Mouse (Mus musculus): Measurements from ENCODE around the gene Akap12. TPM values are rescaled to one million over a fixed set of nuclear protein-coding genes. Genes with fewer than 3 reads are reported as not detected.

Gene Akap12
- total RNA-seq, 4 experiments from 2014 or later = 17.3 to 20.6 (median 19.8) TPM

DNA sequence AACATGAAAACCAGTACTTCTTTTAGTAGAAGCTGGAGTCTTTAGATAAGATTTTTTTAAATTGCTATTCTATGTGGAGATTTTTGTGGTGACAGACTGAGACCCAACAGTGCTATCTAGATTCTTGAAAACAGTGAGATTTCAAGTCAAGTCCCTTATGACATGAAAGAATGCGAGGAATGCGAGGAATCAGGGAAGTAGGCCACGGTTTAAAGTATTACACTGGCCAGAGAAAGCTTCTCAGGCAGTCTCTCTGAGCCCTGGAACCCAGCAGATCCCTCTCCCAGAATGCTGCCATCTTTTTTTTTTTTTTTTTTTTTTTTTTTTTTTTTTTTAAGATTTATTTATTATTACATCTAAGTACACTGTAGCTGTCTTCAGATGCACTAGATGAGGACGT is 16.2 kb downstream of the Akap12 start:
- no peak for DNase-seq (ENCODE audit: low spot score in 2 of 2)

DNA sequence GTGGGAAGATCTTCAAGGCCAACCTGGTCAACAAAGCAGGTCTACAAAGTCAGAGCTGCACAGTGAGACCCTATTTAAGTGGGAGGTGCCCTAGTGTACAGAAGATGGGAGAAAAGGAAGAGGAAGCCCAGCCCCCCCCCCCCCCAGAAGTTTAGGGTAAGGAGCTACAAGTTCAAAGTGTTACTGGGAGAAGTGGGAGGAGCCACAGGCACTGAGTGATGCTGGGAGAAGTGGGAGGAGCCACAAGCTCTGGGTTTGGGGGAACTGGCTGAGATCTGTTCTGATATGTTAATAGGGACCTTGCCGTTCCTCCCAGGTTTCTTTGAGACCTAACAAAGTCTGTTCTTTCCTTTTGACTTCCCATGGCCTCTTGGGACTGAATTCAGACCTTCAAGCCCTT is 18.6 kb downstream of the Akap12 start:
- no peak for DNase-seq (ENCODE audit: low spot score in 2 of 2)

DNA sequence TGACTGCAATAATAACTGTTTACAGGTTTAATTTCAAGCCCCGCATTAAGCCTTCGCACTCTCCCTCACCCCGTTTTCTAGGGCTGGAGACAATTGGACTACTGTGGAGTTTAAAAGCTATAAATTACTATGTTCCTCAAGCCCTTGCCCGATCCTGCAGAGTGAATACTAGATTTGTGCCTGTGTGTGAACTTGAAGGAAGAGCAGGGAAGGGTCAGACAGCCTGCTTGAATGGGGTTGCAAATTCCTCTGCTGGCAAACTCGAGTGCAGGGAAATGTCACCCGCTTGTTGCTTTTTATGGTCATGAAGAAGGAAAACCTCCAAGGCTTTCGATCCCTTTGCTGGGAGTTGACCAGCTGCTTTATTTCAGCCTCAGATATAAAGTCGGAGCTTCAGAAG is 19.6 kb downstream of the Akap12 start:
- DNase-seq (ENCODE audit: low spot score in 2 of 2) = no peak

DNA sequence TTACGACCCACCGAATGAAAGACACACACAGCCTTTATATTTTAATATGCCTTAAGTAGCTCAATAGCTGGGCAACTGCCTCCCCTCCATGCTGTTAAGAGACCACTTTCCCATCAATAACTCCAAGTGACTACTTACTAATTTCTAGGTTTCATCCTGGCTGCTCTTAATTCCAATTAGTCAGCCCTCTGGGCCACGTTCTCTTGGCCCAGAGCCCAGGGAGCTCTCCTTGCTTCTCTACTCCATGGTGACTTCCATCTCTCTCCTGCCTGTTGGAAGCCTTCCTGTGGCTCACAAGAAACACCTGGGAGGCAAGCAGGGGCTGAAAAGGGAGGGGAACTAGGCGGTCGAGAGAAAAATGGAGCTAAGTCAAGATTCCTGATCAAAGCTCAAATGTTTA is 23.0 kb downstream of the Akap12 start:
- DNase-seq (ENCODE audit: low spot score in 2 of 2) = no peak

DNA sequence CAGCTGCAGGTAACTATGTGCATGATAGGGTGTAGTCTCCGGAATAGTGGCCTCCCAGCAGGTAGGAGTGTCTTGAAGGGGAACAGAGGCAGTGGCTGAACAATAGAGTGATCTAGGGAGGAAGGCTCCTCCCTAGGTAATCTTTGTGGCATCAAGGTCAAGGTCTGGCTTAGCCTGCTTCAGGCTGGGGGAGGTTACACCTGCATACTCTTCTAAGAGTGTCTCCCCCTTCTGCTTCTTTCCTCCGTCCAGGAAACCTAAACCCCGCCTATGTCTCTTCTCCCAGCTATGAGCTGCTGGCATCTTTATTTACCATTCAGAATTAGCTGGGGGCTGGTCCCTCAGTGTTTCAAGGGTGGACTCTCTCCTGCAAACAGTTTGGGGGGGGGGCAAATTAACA is 23.5 kb downstream of the Akap12 start:
- no peak for DNase-seq (ENCODE audit: low spot score in 2 of 2)

DNA sequence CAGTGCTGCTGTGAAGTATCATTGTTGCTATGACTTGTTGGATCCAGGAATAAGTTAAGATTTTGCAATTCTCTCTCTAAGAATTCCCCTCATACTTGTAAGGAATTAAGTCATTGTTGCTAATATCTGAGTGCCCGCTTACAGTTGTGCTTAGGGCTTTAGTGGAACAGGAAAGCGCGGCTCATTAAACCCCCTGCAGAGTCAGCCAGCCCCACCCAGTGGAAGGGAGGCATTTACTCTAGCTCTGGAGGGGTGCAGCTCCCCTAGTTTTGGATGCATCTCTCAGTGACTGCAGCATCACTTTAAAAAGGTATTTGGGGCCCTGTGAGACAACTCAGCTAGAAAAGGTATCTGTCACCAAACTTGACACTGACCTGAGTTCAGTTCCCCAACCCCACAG is 24.0 kb downstream of the Akap12 start:
- no peak for DNase-seq (ENCODE audit: low spot score in 2 of 2)

DNA sequence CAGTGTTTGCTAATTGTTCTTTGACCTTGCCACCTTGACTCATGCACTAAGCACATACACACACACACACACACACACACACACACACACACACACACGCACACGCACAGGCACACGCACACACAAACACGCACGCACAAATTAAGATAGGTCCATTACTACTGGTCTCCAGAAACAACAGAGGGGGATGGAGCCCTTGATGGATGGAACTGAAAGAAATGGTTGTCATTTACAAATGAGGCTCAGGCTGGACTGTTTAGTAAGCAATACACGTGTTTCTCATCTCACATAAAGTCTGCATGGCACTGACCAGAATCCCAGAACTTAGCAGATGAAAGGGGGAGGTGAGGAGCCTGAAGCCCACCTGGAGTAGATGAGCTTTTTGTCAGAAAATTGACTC is 24.4 kb downstream of the Akap12 start:
- DNase-seq (ENCODE audit: low spot score in 2 of 2) = no peak

DNA sequence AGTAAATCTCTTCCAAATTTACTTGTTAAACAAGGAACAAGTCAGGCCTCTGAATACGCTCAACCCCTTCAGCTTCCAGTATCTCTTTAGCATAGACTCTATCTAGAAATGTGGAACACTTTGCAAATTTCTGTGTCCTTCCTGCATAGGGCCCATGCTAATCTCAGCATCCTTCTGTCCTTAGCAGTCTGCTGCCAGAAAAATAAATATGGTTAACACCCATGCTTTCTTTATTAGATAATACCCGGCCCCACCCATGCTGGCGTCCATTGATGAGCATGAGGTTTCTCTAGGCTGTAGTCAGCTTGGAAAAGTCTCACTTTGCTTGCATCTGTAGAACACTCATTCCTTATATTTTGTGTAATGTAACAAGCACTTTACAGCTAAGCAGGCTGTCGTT is 27.2 kb downstream of the Akap12 start:
- DNase-seq (ENCODE audit: low spot score in 2 of 2) = no peak

DNA sequence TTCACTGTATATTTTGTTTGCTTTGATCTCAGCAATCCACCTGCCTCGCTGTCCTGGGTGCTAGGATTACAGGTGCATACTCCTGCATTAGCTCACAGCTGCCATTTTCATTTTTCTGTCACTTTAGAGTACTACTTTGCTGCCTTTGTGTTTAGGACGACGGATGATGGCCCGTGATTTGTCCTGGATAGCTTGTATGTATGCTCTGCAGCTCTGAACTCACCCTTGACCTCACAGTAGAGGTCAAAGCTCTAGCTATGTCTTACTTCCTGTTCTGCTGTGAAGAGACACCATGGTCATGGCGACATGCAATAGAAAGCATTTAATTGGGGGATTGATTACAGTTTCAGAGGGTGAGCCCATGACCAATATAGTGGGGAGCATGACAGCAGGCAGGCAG is 37.4 kb downstream of the Akap12 start:
- DNase-seq (ENCODE audit: low spot score in 2 of 2) = no peak

DNA sequence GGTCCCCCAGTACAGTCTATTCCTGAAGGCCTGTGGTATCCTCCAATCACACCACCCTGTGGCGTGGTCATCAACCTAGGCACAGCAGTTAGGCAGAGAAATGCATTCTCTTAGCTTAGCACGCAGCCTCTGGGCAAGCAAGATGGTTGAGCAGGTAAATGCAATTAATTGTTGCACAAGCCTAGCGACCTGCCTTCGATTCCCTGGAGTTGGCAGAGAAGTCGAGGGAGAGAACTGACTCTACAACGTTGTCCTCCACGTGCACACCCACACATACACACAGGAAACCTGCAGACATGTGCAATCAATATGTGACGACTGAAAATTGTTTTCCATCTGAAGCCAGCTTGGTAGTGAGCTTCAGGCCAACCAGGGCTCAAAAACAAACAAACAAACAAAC is 57.7 kb downstream of the Akap12 start:
- no peak for DNase-seq (ENCODE audit: low spot score in 2 of 2)

DNA sequence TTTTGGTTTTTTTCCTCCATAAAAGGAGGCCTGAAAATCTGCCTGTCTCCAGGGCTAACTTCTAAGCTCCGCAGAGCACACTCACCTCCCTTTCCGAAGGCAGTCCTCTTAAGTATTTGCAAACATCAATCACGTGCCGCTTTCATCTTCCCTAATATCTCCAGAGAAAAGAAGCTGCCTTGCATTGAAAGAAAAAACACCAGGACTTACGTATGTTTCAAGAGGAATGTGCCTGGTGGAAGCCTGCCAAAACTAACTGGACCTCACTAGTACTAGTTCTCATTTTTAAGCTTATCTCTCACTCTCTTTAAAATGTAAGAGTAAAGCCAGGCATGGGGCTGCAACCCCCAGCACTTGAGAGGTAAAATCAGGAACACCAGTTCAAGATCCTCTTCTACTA is 59.4 kb downstream of the Akap12 start:
- DNase-seq (ENCODE audit: low spot score in 2 of 2) = no peak

DNA sequence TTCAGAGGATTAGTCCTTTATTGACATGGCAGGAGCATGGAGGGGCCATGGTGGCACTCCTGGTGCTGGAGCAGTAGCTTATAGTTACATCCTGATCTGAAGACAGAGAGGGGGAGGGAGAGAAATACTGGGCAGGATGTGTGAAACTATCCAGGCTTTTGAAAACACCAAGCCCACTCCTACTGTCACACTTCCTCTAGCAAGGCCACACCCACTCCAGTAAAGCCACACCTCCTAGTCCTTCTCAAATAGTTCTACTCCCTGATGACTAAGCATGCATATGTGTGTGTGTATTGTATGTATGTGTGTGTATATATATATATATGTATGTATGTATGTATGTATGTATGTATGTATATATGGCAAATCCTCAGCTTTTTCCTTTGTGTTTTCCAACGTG is 61.5 kb downstream of the Akap12 start:
- no peak for DNase-seq (ENCODE audit: low spot score in 2 of 2)

DNA sequence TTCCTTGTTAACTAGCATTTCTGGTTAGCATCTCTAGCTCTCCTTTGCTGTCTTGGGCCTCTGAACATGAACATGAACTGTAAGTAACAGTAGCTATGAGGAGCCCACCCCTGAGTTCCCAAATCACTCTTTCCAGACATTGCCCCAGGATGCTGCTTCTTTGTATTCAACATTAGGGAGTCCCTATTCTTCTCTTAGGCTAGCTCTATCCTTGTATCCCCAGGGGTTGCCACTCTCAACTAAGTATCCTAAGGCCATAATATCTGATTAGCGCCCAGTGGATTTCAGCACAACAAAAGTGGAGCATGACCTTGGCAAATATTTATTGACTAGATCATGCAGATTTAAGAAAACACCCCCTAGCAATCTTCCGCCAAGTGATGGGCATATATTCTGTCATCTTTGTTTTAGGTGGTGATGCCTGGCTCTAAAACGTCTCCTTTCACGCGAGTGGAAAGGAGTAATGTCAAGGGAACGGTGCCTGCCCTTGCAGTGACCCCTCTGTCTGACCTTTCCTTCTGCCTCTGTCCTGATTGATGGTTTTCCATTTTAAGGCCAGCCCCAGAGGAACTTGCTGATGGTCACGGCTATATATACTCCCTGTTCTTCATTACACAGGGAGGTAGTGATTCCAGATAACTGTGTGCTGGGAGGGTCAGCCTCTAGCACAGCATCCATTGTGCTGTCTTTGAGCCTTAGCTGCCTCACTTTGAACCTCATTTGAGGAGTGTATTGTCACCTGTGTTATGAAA is 66.2 kb downstream of the Akap12 start:
- DNase-seq (ENCODE audit: low spot score in 2 of 2) = no peak

DNA sequence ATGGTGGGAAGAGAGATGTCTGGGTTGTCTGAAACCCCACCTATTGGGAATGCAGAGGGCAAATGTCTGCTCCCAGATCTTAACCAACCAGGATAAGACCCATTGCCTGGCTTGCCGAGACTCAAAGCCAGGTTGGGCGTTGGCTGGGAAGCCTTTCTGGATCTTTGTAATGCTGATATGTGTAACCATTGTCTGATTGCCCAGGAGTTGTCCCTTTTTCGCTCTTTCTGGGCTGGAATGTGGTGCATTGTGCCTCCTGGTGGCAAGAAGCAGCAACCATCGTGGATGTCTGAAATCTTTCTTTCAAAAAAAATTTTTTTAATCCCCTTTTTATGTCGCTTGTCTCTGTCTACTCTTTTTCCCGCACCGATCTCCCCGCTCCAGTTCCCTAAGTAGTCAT is 67.1 kb downstream of the Akap12 start:
- DNase-seq (ENCODE audit: low spot score in 2 of 2) = no peak

DNA sequence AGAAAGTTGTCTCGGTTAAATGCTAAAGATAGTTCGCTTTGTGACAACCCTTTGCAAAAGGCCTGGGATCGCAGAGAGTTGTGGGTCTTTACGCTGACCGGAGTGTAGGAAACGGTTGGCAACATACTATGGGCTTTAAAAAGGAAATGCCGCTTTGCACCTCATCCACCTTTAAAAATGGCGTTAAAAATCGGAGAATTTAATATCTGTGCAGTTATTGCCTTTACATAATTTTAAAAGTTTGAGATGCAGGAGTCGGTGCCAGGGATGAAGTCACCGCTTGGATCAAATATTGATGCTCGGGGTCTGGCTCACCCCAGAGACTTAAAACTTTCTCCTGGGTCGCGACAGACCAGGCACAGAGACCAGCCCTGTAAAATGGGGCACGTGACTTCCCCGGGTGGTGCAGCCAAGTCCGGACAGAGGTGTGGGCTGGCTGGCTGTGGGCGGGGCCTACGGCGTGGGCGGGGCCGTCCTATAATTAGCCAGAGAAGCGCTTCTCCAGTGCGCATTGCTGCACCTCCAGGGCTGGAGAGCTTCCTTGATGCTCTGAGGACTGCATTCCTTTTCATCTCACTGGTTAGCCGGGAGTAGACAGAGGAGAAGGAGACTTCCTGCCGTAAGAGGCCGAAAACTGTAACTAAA is 68.0 kb downstream of the Akap12 start:
- DNase-seq (ENCODE audit: low spot score in 2 of 2) = peak; percentile 39 to 44

DNA sequence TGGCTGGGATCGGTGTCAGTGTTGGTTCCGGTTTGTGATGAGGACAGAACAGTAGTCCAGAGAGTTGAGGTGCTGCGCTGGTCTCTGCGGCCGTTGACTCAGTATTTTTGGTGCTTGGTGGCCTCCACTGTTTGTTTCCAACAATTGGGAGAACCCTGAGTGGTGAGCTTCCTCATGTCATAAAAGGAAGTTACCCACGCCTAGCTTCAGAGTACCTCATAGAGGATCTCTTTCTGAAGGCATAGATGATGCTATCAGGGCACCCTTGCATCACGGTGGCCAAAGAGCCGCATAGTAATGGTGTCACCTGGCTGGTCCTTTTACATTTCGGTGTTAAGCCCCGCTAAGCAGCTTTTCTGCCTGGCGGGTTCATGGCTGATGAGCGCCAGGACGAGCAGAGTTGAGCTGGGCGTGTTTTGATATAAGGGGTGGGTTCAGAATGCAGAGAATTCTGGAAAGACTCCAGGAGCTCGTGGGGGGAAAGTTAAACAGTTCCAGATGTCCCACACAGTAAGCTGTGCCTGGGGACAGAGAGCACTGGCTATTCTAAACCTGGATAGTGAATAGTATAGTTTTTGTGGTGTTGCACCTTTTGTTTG is 72.8 kb downstream of the Akap12 start:
- DNase-seq (ENCODE audit: low spot score in 2 of 2) = no peak

DNA sequence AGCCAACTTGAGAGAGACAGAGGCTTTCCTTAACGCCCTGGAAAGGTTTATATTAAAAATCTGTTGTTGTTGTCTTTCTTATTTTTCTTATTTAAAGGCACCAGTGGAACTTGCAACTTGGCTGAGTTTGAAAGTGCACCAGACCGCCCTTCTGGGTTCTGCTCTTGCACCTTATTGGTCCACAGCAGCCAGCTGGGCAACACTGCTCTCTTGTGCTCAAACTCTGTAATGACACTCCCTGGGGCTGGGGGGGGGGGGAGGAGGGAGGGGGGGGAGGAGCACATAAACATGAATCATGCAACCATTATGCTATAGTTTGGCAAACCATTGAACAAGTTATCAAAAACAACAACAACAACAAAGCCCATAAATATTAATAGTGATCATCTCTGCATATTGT is 75.2 kb downstream of the Akap12 start:
- no peak for DNase-seq (ENCODE audit: low spot score in 2 of 2)

DNA sequence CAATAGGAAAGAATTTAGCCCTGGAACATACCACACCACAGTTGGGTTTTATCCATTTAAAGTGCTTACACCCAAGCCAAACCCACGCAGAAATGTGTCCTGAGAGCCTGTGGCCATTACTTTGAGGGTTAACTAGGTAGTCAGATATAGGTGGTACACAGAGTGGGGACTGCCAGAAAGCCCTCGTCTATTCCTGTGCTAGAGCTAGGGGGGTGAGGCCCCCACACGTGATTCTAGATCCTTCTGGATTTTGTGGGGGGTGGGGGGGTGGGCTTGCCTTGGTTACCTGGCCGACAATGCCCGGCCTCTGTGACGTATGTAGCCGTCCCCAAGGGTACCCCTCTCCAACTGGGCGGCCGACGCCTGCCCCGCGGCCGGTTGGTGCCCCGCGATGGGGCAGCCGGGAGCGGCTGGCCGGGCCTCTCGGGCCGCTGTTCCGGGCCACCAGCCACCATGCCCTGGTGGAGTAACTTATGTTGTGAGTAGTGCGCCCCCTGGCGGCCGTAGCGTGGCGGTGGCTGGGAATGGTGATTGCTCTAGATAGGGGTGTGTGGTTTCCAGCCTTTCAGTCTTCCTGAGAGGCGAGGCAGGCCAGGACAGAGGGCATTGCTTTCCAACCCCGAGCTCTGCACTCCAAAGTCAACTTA is 80.4 kb downstream of the Akap12 start:
- DNase-seq (ENCODE audit: low spot score in 2 of 2) = peak; percentile 73 to 76

DNA sequence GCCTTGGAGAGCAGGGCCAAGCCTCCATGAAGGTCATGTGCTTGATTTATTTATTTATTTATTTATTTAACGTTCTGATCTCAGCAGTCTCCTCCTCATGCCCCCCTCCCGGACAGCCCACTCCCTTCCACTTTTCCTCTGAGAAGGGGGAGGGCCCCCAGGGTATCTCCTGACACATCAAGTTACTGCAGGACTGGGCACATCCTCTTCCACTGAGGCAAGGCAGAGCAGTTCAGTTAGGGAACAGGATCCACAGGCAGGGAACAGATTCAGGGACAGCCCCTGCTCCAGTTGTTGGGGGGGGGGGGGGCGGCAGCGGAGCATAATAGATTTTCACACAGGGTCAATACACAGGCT is 80.9 kb downstream of the Akap12 start:
- no peak for DNase-seq (ENCODE audit: low spot score in 2 of 2)

DNA sequence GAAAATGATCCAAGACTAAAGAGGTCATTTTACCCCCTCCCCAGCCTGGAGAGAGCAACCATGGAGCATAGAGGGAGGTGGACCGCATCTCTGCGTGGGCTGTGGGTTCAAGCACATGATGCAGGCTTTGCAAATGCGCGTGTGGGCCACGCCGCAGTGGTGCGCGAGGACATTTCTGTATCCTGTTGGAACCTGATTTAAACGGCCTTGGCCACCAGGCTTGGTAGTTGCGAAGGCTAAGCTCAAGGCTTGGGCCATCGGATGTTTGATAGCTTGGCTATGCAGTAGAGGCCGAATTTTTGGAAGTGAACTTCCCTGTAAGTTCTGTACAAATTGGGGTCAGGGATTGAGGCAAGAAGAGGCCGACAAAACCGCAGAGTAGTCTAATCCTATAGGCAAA is 81.4 kb downstream of the Akap12 start:
- DNase-seq (ENCODE audit: low spot score in 2 of 2) = no peak

DNA sequence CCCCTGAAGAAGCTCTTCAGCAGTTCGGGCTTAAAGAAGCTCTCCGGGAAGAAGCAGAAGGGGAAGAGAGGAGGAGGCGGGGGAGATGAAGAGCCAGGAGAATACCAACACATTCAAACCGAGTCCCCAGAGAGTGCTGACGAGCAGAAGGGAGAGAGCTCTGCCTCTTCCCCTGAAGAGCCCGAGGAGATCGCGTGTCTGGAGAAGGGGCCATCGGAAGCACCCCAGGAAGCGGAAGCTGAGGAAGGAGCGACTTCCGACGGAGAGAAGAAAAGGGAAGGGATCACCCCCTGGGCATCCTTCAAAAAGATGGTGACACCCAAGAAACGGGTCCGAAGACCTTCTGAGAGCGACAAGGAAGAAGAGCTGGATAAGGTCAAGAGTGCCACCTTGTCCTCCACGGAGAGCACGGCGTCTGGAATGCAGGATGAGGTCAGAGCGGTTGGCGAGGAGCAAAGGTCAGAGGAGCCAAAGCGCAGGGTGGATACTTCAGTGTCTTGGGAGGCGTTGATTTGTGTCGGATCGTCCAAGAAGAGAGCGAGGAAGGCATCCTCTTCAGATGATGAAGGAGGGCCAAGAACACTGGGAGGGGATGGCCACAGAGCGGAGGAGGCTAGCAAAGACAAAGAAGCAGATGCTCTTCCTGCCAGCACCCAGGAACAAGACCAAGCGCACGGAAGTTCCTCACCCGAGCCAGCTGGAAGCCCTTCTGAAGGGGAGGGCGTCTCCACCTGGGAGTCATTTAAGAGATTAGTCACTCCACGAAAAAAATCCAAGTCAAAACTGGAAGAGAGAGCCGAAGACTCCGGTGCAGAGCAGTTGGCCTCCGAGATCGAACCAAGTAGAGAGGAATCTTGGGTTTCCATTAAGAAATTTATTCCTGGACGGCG is 88.4 kb downstream of the Akap12 start:
- DNase-seq (ENCODE audit: low spot score in 2 of 2) = no peak

All from left cerebral cortex, adult 8-10 months (tissue).